Mouse (Mus musculus) testis, adult 2 months (tissue): ENCODE data around the gene Scn2b. TPM values are rescaled to one million over a fixed set of nuclear protein-coding genes. Genes with fewer than 3 reads are reported as not detected.

Source experiments
- H3K27ac ChIP-seq: fragments of 200-500 bp; 2 replicates; pipeline ENCODE4 v1.5.1; 2012; ENCODE audit warnings: low read depth, low read length; ENCODE audit not compliant: control insufficient read depth, insufficient read depth
- H3K27me3 ChIP-seq: fragments of 200-500 bp; 2 replicates; pipeline ENCODE4 v1.6.1; 2012; ENCODE audit warnings: mild to moderate bottlenecking, low read length, moderate library complexity; ENCODE audit not compliant: control insufficient read depth, insufficient read depth
- H3K36me3 ChIP-seq: fragments of 200-500 bp; 2 replicates; pipeline ENCODE4 v1.6.1; 2012; ENCODE audit warnings: mild to moderate bottlenecking, low read length; ENCODE audit not compliant: control insufficient read depth, insufficient read depth
- H3K4me1 ChIP-seq: fragments of 200-500 bp; 2 replicates; pipeline ENCODE4 v1.6.1; 2012; ENCODE audit warnings: low read length; ENCODE audit not compliant: control insufficient read depth, insufficient read depth
- H3K4me3 ChIP-seq: fragments of 200-500 bp; 2 replicates; pipeline ENCODE4 v1.5.1; 2012; ENCODE audit warnings: low read depth, mild to moderate bottlenecking, low read length, moderate library complexity, mixed read lengths; ENCODE audit not compliant: control insufficient read depth
- CTCF ChIP-seq: fragments of 200-500 bp; IDR thresholded peaks from 2 replicates; pipeline ENCODE4 v1.5.1; 2012; ENCODE audit warnings: low read depth, mild to moderate bottlenecking, inconsistent platforms, low read length, moderate library complexity; ENCODE audit not compliant: control insufficient read depth, insufficient read depth, insufficient replicate concordance
- POLR2A ChIP-seq: fragments of 200-500 bp; IDR thresholded peaks from 2 replicates; pipeline ENCODE4 v1.6.1; 2012; ENCODE audit warnings: low read depth, mild to moderate bottlenecking, inconsistent platforms, low read length, moderate library complexity; ENCODE audit not compliant: control insufficient read depth
- polyA plus RNA-seq: library from polyadenylated mRNA; depleted of rRNA; stranded (reverse); fragments of >200 nt; gene quantifications from 2 replicates; pipeline ENCODE4 v1.2.3, GENCODE M21; 2012; rRNA removed

Gene Scn2b
- polyA plus RNA-seq, 1 experiment = 0.48 TPM

- H3K4me3 ChIP-seq = no peak overlapping the region
- no peaks in the 10 kb centered on the region for H3K4me1 ChIP-seq
- TF ChIP-seq POLR2A (no peak), CTCF (no peak)
- no peaks in the 10 kb centered on the region for H3K27me3 ChIP-seq
- no peak overlapping the region for H3K27ac ChIP-seq
- H3K36me3 ChIP-seq = no peaks in the 10 kb centered on the region
Measured at GRCm38 (mm10) chr9:45179282-45179681, 61.7 kb downstream of the Scn2b start.

Other genes starting within 250 kb of the Scn2b start
- 3.4 and 4.9 TPM in 2 replicates for gene Kmt2a, start 236.5 kb upstream of the Scn2b start, polyA plus RNA-seq
- 134 and 141 TPM in 2 replicates for gene Atp5l, start 197.0 kb upstream of the Scn2b start, polyA plus RNA-seq
- gene Ube4a, start 152.2 kb upstream of the Scn2b start, polyA plus RNA-seq = 11.5 and 16.6 TPM in 2 replicates
- not detected in 2 replicates for gene Cd3g, start 137.4 kb upstream of the Scn2b start, polyA plus RNA-seq
- 49.4 and 55.3 TPM in 2 replicates for gene Cd3d, start 136.0 kb upstream of the Scn2b start, polyA plus RNA-seq
- 0.07 and 0.43 TPM in 2 replicates for gene Cd3e, start 108.2 kb upstream of the Scn2b start, polyA plus RNA-seq
- gene Mpzl2, start 78.0 kb upstream of the Scn2b start, polyA plus RNA-seq = 0.65 and 1.7 TPM in 2 replicates
- 0.58 and 0.67 TPM in 2 replicates for gene Mpzl3, start 62.6 kb upstream of the Scn2b start, polyA plus RNA-seq
- not detected in 2 replicates for gene Jaml, start 38.6 kb upstream of the Scn2b start, polyA plus RNA-seq
- gene Scn4b, start 20.6 kb downstream of the Scn2b start, polyA plus RNA-seq = 0.02 and 0.04 TPM in 2 replicates
- gene BC049352, start 64.2 kb downstream of the Scn2b start, polyA plus RNA-seq = 0.38 and 0.69 TPM in 2 replicates
- gene Tmprss4, start 86.3 kb downstream of the Scn2b start, polyA plus RNA-seq = 0.06 and 0.22 TPM in 2 replicates
- 0.94 and 1.0 TPM in 2 replicates for gene Il10ra, start 151.4 kb downstream of the Scn2b start, polyA plus RNA-seq
- gene Tmprss13, start 201.3 kb downstream of the Scn2b start, polyA plus RNA-seq = 0.24 and 0.44 TPM in 2 replicates